In the genomic region with DNA sequence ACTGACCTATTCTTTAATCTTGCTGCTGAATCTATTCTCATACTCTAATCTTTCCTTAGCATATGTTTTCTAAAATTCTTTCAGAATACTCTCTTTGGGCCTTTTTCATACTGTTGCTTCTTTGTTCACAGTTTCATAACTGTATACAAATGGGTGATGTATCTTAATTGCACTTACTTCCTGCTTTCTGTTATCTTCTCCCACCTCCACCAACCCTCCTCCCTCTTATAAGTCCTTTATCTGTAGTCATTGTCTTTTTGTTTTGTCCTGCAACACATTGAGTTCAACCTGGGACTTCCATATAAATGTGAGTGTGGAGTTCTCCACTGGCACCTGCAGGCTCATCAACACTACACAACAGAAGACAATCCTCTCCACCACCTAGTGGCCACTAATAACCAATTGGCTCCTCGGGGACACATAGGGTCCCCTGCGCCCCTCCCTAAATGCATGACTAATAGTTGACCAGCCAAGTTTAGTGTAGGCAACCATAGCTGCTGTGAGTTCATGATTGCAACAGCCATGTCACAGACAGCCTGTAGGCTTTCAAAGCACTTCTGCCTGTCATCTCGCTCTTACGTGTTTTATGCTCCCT, we compare ENCODE assay signal across 21 mouse cellular contexts.
"Had no signal": no experiment of that assay in that cellular context is flagged by ENCODE, and none has a peak within 500 bp of the region (broad histone marks: within the 10 kb centered on the region; RNA-seq: fewer than 3 reads in every experiment).

No protein-coding gene starts in this region.

- ATAC-seq: liver, postnatal 0 days had no signal

- H3K27ac ChIP-seq: limb, embryonic 12.5 days; limb, embryonic 15.5 days; liver, embryonic 14.5 days; neural tube, embryonic 12.5 days; stomach, embryonic 15.5 days had no signal

- H3K4me1 ChIP-seq: limb, embryonic 12.5 days; limb, embryonic 15.5 days; neural tube, embryonic 12.5 days; stomach, embryonic 15.5 days had no signal

- H3K36me3 ChIP-seq: limb, embryonic 12.5 days; limb, embryonic 15.5 days; neural tube, embryonic 12.5 days; stomach, embryonic 15.5 days had no signal

- H3K27me3 ChIP-seq: limb, embryonic 15.5 days; neural tube, embryonic 12.5 days; stomach, embryonic 15.5 days had no signal

- H3K9me3 ChIP-seq: limb, embryonic 12.5 days; limb, embryonic 15.5 days; neural tube, embryonic 12.5 days; stomach, embryonic 15.5 days had no signal

- H3K9ac ChIP-seq: limb, embryonic 12.5 days; limb, embryonic 15.5 days; liver, embryonic 14.5 days; liver, postnatal 0 days; lung, embryonic 14.5 days; neural tube, embryonic 12.5 days; stomach, embryonic 15.5 days had no signal

- H3K4me3 ChIP-seq: limb, embryonic 12.5 days; limb, embryonic 15.5 days; neural tube, embryonic 12.5 days; stomach, embryonic 15.5 days had no signal

- DNase-seq: kidney, adult 18-20 months; kidney, adult 9 months; kidney, postnatal 14 days; kidney, postnatal 4 days; left cerebral cortex, postnatal 4 days; liver, postnatal 0 days; lung, embryonic 14.5 days; lung, postnatal 10 days; lung, postnatal 4 days; midbrain, embryonic 14.5 days; right cerebral cortex, postnatal 4 days; thymus, adult 2 months; thymus, postnatal 14 days; thymus, postnatal 4 days had no signal

- H3K4me2 ChIP-seq: limb, embryonic 12.5 days; limb, embryonic 15.5 days; liver, embryonic 11.5 days; lung, embryonic 14.5 days; midbrain, embryonic 11.5 days; neural tube, embryonic 12.5 days; stomach, embryonic 15.5 days had no signal
